Mouse (Mus musculus) limb, embryonic 11.5 days (tissue): ENCODE results near the gene Mpv17l2. TPM values are rescaled to one million over a fixed set of nuclear protein-coding genes. Genes with fewer than 3 reads are reported as not detected.

Experiments used
- ATAC-seq: fragments of 200-750 bp; cut with Nextera tagmentation; 2 replicates; pipeline ENCODE4 v1.8.0; 2017; ENCODE audit warnings: low read depth; ENCODE audit not compliant: insufficient number of reproducible peaks, low FRiP score, low TSS enrichment
- DNase-seq: peaks from one replicate; pipeline ENCODE4 v3.0.0-alpha.2; 2015; ENCODE audit warnings: low spot score
- H3K27ac ChIP-seq: fragments of 300-500 bp; sonication (generic); replicated peaks from 2 replicates; pipeline ENCODE4 v1.5.1; 2014; ENCODE audit warnings: low read depth, mild to moderate bottlenecking, low read length
- H3K27me3 ChIP-seq: fragments of 300-500 bp; sonication (generic); 2 replicates; pipeline ENCODE4 v1.6.1; 2014; ENCODE audit warnings: mild to moderate bottlenecking, low read length, mixed read lengths; ENCODE audit not compliant: control insufficient read depth, insufficient read depth
- H3K36me3 ChIP-seq: fragments of 300-500 bp; sonication (generic); 2 replicates; pipeline ENCODE4 v1.6.1; 2014; ENCODE audit warnings: mild to moderate bottlenecking, low read length, moderate library complexity, mixed read lengths; ENCODE audit not compliant: control insufficient read depth, insufficient read depth
- H3K4me1 ChIP-seq: fragments of 300-500 bp; sonication (generic); 2 replicates; pipeline ENCODE4 v1.6.1; 2014; ENCODE audit warnings: low read length, mixed read lengths; ENCODE audit not compliant: control insufficient read depth, insufficient read depth
- H3K4me2 ChIP-seq: fragments of 300-500 bp; sonication (generic); 2 replicates; pipeline ENCODE4 v1.6.1; 2014; ENCODE audit warnings: low read depth, mild to moderate bottlenecking, moderate library complexity; ENCODE audit not compliant: severe bottlenecking
- H3K4me3 ChIP-seq: fragments of 300-500 bp; sonication (generic); 2 replicates; pipeline ENCODE4 v1.5.1; 2014; ENCODE audit warnings: low read depth, low read length
- H3K9ac ChIP-seq: fragments of 300-500 bp; sonication (generic); 2 replicates; pipeline ENCODE4 v1.6.1; 2014; ENCODE audit warnings: mild to moderate bottlenecking, low read length
- H3K9me3 ChIP-seq: fragments of 300-500 bp; sonication (generic); 2 replicates; pipeline ENCODE4 v1.6.1; 2016; ENCODE audit warnings: low read length; ENCODE audit not compliant: control insufficient read depth
- WGBS: fragments of 180-500 bp; shearing (Covaris S2); extraction: QIAGEN DNeasy Blood & Tissue Kit; methylation state at CpG from one replicate; pipeline ENCODE4 v1.1.7; 2014; 5-methylcytosine and 5-hydroxymethylcytosine counted together
- polyA plus RNA-seq: library from polyadenylated mRNA; unstranded; fragments of >200 nt; fragmentation: Nextera tagmentation; extraction: Ambion mirVana; gene quantifications from 2 replicates; pipeline ENCODE4 v1.2.1, GENCODE M21; 2014

Gene Mpv17l2
- polyA plus RNA-seq, 1 experiment from 2014 or later, result 23.1 TPM

DNA sequence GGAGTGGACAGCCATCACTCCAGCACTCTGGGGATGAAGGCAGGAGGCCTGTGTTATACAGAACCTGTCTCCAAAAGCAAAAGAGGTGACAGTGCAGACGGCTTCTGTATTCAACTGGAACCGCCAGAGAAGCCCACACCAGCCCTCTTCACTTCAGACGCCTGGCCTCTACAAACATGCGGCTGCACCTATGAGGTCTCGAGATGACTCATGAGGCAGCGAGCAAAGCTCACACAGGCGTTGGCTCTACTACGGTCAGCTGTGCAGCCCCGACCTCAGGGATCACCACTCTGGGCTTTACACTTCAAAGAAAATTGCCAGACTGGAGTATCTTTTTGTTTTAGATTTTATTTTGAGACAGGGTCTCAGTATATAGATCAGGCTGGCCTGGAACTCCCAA, 12.1 kb upstream of the Mpv17l2 start:
- WGBS, result 92% methylated on average over 9 of the region's 9 CpGs
- Histone ChIP-seq H3K27ac (no peak overlapping the region), H3K27me3 (no peaks in the 10 kb centered on the region), H3K9ac (no peak overlapping the region), H3K36me3 (peaks cover 23% of the 10 kb centered on the region), H3K4me1 (peaks cover 12% of the 10 kb centered on the region), H3K9me3 (no peaks in the 10 kb centered on the region), H3K4me2 (no peak overlapping the region), H3K4me3 (no peak overlapping the region)
- no peak for DNase-seq
- ATAC-seq, result no peak

GRCm38 (mm10) chr8:70772075-70772474, 11.3 kb upstream of the Mpv17l2 start:
- 92% methylated on average over 13 of the region's 13 CpGs for WGBS
- no peak overlapping the region for H3K9ac ChIP-seq
- H3K4me2 ChIP-seq, result no peak overlapping the region
- no peak overlapping the region for H3K4me3 ChIP-seq
- peaks cover 13% of the 10 kb centered on the region; the same call in 1 of the 2 replicates for H3K4me1 ChIP-seq
- H3K27ac ChIP-seq, result no peak overlapping the region
- DNase-seq (no peak), ATAC-seq (no peak)
- H3K9me3 ChIP-seq, result no peaks in the 10 kb centered on the region
- no peaks in the 10 kb centered on the region for H3K27me3 ChIP-seq
- peaks cover 24% of the 10 kb centered on the region for H3K36me3 ChIP-seq

DNA sequence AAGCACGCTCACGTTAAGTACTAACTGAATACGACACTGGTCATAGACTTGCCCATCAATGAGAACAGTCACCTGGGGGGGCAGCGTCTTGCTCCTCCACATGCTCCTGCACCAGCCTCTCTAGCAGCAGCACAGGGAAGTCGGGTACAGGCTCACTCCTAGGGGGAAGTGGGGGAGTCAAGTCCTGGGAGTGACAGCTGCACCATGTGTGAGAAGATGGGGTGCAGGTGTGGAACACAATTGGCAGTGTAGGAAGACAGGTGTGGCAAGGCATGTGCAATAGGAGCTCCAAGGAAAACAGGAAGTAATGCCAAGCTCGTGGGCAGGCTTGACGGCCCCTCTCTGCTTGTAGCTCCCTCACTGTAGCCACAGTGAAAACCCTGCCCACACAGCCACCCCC, 10.5 kb upstream of the Mpv17l2 start:
- WGBS, result 89% methylated on average over 7 of the region's 7 CpGs
- DNase-seq (no peak), ATAC-seq (no peak)
- peaks cover 21% of the 10 kb centered on the region for H3K4me1 ChIP-seq
- no peak overlapping the region for H3K4me2 ChIP-seq
- no peaks in the 10 kb centered on the region for H3K27me3 ChIP-seq
- no peak overlapping the region for H3K4me3 ChIP-seq
- no peaks in the 10 kb centered on the region for H3K9me3 ChIP-seq
- no peak overlapping the region for H3K27ac ChIP-seq
- peaks cover 24% of the 10 kb centered on the region for H3K36me3 ChIP-seq
- H3K9ac ChIP-seq, result no peak overlapping the region

DNA sequence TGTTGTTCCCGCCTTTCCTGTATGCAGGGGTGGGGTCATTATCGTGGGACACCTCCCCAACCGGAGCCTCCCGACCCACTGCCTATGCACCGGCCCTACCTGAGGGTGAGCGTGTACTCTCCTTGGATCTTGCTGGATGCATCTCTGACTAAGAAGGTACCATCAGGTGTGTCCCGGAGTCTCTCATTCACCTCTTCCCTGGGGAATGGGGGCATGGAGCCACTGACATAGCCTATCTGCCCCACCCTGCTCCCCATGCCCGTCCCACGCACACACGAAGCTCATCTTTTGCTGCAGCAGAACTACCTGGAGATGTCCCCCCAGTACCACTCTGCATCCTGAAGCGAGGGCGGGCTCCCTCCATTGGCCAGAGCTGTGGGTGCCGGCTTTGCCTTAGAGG, 10.0 kb upstream of the Mpv17l2 start:
- Histone ChIP-seq H3K4me1 (peaks cover 20% of the 10 kb centered on the region), H3K27me3 (no peaks in the 10 kb centered on the region), H3K9ac (no peak overlapping the region), H3K27ac (no peak overlapping the region), H3K36me3 (peaks cover 24% of the 10 kb centered on the region), H3K4me2 (no peak overlapping the region), H3K4me3 (no peak overlapping the region), H3K9me3 (no peaks in the 10 kb centered on the region)
- 96% methylated on average over 13 of the region's 13 CpGs for WGBS
- ATAC-seq (no peak), DNase-seq (no peak)

DNA sequence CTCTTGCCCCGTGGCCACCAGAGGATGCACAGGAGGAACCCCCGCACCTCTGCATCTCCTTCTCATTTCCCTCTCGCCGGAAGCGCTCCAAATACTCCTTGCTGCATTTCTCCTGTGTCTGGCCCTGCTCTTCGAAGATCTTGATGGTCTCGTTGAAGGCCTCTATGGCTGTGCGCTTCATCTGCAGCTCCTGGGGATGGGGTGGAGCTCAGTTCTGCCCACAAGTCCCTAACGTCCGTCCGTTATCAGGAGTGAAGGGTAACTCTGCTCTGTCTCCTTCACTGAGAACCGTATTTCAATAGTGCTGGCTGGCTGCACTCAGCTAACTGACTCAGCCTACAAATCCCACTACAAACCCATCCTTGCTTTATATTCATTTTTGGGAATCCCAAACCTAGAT, 9.1 kb upstream of the Mpv17l2 start:
- H3K4me2 ChIP-seq, result no peak overlapping the region
- H3K36me3 ChIP-seq, result peaks cover 24% of the 10 kb centered on the region
- H3K9ac ChIP-seq, result no peak overlapping the region
- H3K9me3 ChIP-seq, result no peaks in the 10 kb centered on the region
- no peaks in the 10 kb centered on the region for H3K27me3 ChIP-seq
- H3K4me1 ChIP-seq, result peaks cover 18% of the 10 kb centered on the region
- H3K27ac ChIP-seq, result no peak overlapping the region
- ATAC-seq (no peak), DNase-seq (no peak)
- 75% methylated on average over 12 of the region's 12 CpGs for WGBS
- H3K4me3 ChIP-seq, result no peak overlapping the region

GRCm38 (mm10) chr8:70769359-70769758, 8.6 kb upstream of the Mpv17l2 start:
- Histone ChIP-seq H3K4me3 (no peak overlapping the region), H3K4me2 (no peak overlapping the region), H3K9ac (no peak overlapping the region), H3K27ac (no peak overlapping the region), H3K4me1 (peaks cover 18% of the 10 kb centered on the region), H3K9me3 (no peaks in the 10 kb centered on the region), H3K36me3 (peaks cover 24% of the 10 kb centered on the region), H3K27me3 (no peaks in the 10 kb centered on the region)
- WGBS, result 6% methylated on average over 26 of the region's 26 CpGs
- peak; percentile 99 for DNase-seq
- peak; percentile 34; the same call in 1 of the 2 replicates for ATAC-seq

- Histone ChIP-seq H3K4me2 (no peak overlapping the region), H3K36me3 (peaks cover 24% of the 10 kb centered on the region), H3K27ac (no peak overlapping the region), H3K9me3 (no peaks in the 10 kb centered on the region), H3K27me3 (no peaks in the 10 kb centered on the region), H3K9ac (no peak overlapping the region), H3K4me1 (peaks cover 18% of the 10 kb centered on the region), H3K4me3 (no peak overlapping the region)
- ATAC-seq (no peak), DNase-seq (no peak)
- 89% methylated on average over 16 of the region's 16 CpGs for WGBS
These were observed 8.2 kb upstream of the Mpv17l2 start for GRCm38 (mm10) chr8:70768956-70769355.

DNA sequence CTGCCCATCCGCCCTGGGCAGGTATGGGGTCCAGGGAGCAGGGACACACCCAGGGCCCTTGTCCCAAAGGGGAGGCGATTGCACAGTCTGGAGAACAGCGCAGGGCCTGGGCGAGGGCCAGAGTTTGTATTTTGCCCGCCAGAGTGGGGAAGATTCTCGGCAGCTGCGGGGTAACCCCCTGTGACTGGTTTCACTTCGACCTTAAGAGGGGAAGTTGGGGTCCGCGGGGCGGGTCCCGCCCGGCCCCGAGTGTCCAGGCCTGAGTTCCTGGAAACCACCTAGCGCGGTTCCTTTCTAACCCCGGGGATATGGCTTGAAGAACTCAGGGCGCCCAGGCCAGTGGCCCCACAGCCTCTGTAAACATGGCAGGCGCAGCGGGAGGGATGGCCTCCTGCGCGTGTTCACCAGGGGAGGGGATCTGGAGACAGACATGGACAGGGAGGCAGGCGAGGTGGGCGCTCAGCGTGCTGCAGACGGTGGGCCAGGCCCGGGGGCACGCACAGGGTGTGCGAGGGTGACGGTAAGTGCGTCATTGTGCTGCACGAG, 7.6 kb upstream of the Mpv17l2 start:
- DNase-seq, result no peak
- 94% methylated on average over 32 of the region's 32 CpGs for WGBS

DNA sequence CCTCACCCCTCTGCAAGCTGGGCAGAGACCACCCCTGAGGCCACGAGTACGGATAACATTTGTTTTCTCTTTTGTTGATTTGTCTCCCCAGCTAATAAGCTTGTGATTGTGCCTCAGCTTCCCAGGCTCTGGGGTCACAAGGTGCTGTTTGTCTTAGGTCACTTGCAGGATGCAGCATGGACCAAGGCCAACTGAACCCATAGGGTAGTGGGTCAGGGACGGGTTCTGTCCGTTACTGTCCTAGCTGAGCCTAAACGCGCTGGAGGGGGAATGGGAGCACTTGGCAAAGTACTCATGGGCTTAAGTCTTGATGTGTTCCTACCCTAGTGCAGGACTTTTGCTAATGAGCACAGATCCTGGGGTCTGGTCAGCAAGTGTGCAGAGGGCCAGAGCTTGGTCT, 6.8 kb upstream of the Mpv17l2 start:
- H3K9me3 ChIP-seq, result no peaks in the 10 kb centered on the region
- H3K27me3 ChIP-seq, result no peaks in the 10 kb centered on the region
- peaks cover 24% of the 10 kb centered on the region for H3K36me3 ChIP-seq
- H3K4me2 ChIP-seq, result no peak overlapping the region
- peaks cover 18% of the 10 kb centered on the region for H3K4me1 ChIP-seq
- WGBS, result 81% methylated on average over 6 of the region's 6 CpGs
- no peak for ATAC-seq
- H3K4me3 ChIP-seq, result no peak overlapping the region
- H3K9ac ChIP-seq, result no peak overlapping the region
- no peak for DNase-seq
- H3K27ac ChIP-seq, result no peak overlapping the region

More for the DNA sequence above, 7.6 kb upstream of the Mpv17l2 start:
- Histone ChIP-seq H3K36me3 (peaks cover 24% of the 10 kb centered on the region), H3K9me3 (no peaks in the 10 kb centered on the region), H3K27me3 (no peaks in the 10 kb centered on the region), H3K4me3 (no peak overlapping the region), H3K27ac (no peak overlapping the region), H3K4me1 (peaks cover 18% of the 10 kb centered on the region), H3K9ac (no peak overlapping the region), H3K4me2 (no peak overlapping the region)
- no peak for ATAC-seq
